ENCODE assay signal across 13 mouse cellular contexts in genomic region chr7:112252065-112252464, GRCm38 (mm10). TPM values are rescaled to one million over a fixed set of nuclear protein-coding genes. Genes with fewer than 3 reads are reported as not detected.
DNase-seq lines count a peak whose midpoint lies in the region; ATAC-seq and TF ChIP-seq lines count a peak whose summit lies in the region.
"Had no signal": no experiment of that assay in that cellular context is flagged by ENCODE, and none has a peak within 500 bp of the region (broad histone marks: within the 10 kb centered on the region; RNA-seq: fewer than 3 reads in every experiment).

No protein-coding gene starts in this region.

- peak overlapping the region; percentile 72 for H3K27ac ChIP-seq in heart, embryonic 13.5 days (replicated peaks)
- H3K27ac ChIP-seq in intestine, postnatal 0 days (ENCODE audit: low read depth, low read length), result peak overlapping the region; percentile 85
- H3K27ac ChIP-seq in hindbrain, embryonic 11.5 days (ENCODE audit: low read depth, low read length), result no peak overlapping the region
- H3K27ac ChIP-seq in midbrain, embryonic 14.5 days (replicated peaks; ENCODE audit: low read depth, low read length), result no peak overlapping the region
- H3K27ac ChIP-seq: embryonic facial prominence, embryonic 12.5 days; forebrain, embryonic 12.5 days; limb, embryonic 13.5 days had no signal

- peak overlapping the region; percentile 67 for H3K9ac ChIP-seq in heart, embryonic 13.5 days
- H3K9ac ChIP-seq in intestine, postnatal 0 days (ENCODE audit: low read depth, low read length), result no peak overlapping the region
- no peak overlapping the region for H3K9ac ChIP-seq in hindbrain, embryonic 11.5 days (ENCODE audit: low read depth, low read length)
- no peak overlapping the region for H3K9ac ChIP-seq in midbrain, embryonic 14.5 days (replicated peaks; ENCODE audit: low read length)
- H3K9ac ChIP-seq: embryonic facial prominence, embryonic 12.5 days; forebrain, embryonic 12.5 days; limb, embryonic 13.5 days had no signal

- no peak for TF ChIP-seq CTCF in intestine, postnatal 0 days (IDR thresholded peaks at IDR 0.05; ENCODE audit: low read depth)

- intact Hi-C loops in heart, postnatal 10 days (cut with DNase I), result no loop called here
- intact Hi-C loops in left cerebral cortex, postnatal 36 days (cut with DNase I), result no loop called here

- H3K4me3 ChIP-seq in heart, embryonic 13.5 days, result no peak overlapping the region
- no peak overlapping the region for H3K4me3 ChIP-seq in intestine, postnatal 0 days (ENCODE audit: low read depth, low read length)
- no peak overlapping the region for H3K4me3 ChIP-seq in hindbrain, embryonic 11.5 days (ENCODE audit: low read depth, low read length)
- no peak overlapping the region for H3K4me3 ChIP-seq in midbrain, embryonic 14.5 days (replicated peaks; ENCODE audit: low read depth, low read length)
- H3K4me3 ChIP-seq: embryonic facial prominence, embryonic 12.5 days; forebrain, embryonic 12.5 days; limb, embryonic 13.5 days had no signal

- no peak overlapping the region for H3K4me2 ChIP-seq in heart, embryonic 13.5 days
- peak overlapping the region; percentile 46 for H3K4me2 ChIP-seq in intestine, postnatal 0 days (replicated peaks; ENCODE audit: low read depth)
- H3K4me2 ChIP-seq in hindbrain, embryonic 11.5 days (replicated peaks; ENCODE audit: low read depth, low read length), result no peak overlapping the region
- no peak overlapping the region for H3K4me2 ChIP-seq in midbrain, embryonic 14.5 days (ENCODE audit: low read length)
- H3K4me2 ChIP-seq: embryonic facial prominence, embryonic 12.5 days; forebrain, embryonic 12.5 days; limb, embryonic 13.5 days had no signal

- no peaks in the 10 kb centered on the region for H3K27me3 ChIP-seq in heart, embryonic 13.5 days (replicated peaks)
- H3K27me3 ChIP-seq in intestine, postnatal 0 days (replicated peaks; ENCODE audit: control insufficient read depth, insufficient read depth, low read length), result no peaks in the 10 kb centered on the region
- no peaks in the 10 kb centered on the region for H3K27me3 ChIP-seq in hindbrain, embryonic 11.5 days (ENCODE audit: control insufficient read depth, insufficient read depth, low read length)
- H3K27me3 ChIP-seq in midbrain, embryonic 14.5 days (ENCODE audit: control insufficient read depth, insufficient read depth, low read length), result no peaks in the 10 kb centered on the region
- H3K27me3 ChIP-seq: embryonic facial prominence, embryonic 12.5 days; limb, embryonic 13.5 days had no signal

- H3K36me3 ChIP-seq in heart, embryonic 13.5 days, result peaks cover 83% of the 10 kb centered on the region
- H3K36me3 ChIP-seq in intestine, postnatal 0 days (ENCODE audit: control insufficient read depth, insufficient read depth), result no peaks in the 10 kb centered on the region
- no peaks in the 10 kb centered on the region for H3K36me3 ChIP-seq in hindbrain, embryonic 11.5 days (ENCODE audit: control insufficient read depth, insufficient read depth, low read length)
- no peaks in the 10 kb centered on the region for H3K36me3 ChIP-seq in midbrain, embryonic 14.5 days (ENCODE audit: control insufficient read depth, insufficient read depth, low read length)
- H3K36me3 ChIP-seq: embryonic facial prominence, embryonic 12.5 days; forebrain, embryonic 12.5 days; limb, embryonic 13.5 days had no signal

- DNase-seq in heart, postnatal 10 days, result no peak
- DNase-seq in Muller cell, postnatal 12 days (ENCODE audit: inconsistent ontology term), result peak; percentile 60
- DNase-seq in kidney, postnatal 36 days, result peak; percentile 72 to 84
- no peak for DNase-seq in left cerebral cortex, postnatal 36 days (ENCODE audit: low spot score in 2 of 2)
- DNase-seq in hindbrain, embryonic 11.5 days (ENCODE audit: low spot score), result no peak
- DNase-seq in midbrain, embryonic 14.5 days, result no peak
- DNase-seq: adrenal gland, postnatal 25 days; cerebellum, adult 18-20 months had no signal

- peaks cover 94% of the 10 kb centered on the region for H3K4me1 ChIP-seq in heart, embryonic 13.5 days
- H3K4me1 ChIP-seq in intestine, postnatal 0 days (replicated peaks; ENCODE audit: control insufficient read depth, insufficient read depth, low read length), result peaks cover 11% of the 10 kb centered on the region
- no peaks in the 10 kb centered on the region for H3K4me1 ChIP-seq in hindbrain, embryonic 11.5 days (replicated peaks; ENCODE audit: control insufficient read depth, insufficient read depth, low read length)
- H3K4me1 ChIP-seq in midbrain, embryonic 14.5 days (ENCODE audit: control insufficient read depth, insufficient read depth, low read length), result no peaks in the 10 kb centered on the region
- H3K4me1 ChIP-seq: forebrain, embryonic 12.5 days had no signal

- WGBS in heart, embryonic 13.5 days, result 51% methylated on average over 5 of the region's 5 CpGs
- WGBS in intestine, postnatal 0 days, result 22% methylated on average over 5 of the region's 5 CpGs
- WGBS in hindbrain, embryonic 11.5 days, result 75% methylated on average over 5 of the region's 5 CpGs
- 86% methylated on average over 5 of the region's 5 CpGs for WGBS in midbrain, embryonic 14.5 days

- H3K9me3 ChIP-seq in heart, embryonic 13.5 days, result no peaks in the 10 kb centered on the region
- no peaks in the 10 kb centered on the region for H3K9me3 ChIP-seq in intestine, postnatal 0 days (ENCODE audit: control insufficient read depth)
- no peaks in the 10 kb centered on the region for H3K9me3 ChIP-seq in hindbrain, embryonic 11.5 days (ENCODE audit: control insufficient read depth, low read length)
- no peaks in the 10 kb centered on the region for H3K9me3 ChIP-seq in midbrain, embryonic 14.5 days (ENCODE audit: control insufficient read depth, low read length)
- H3K9me3 ChIP-seq: embryonic facial prominence, embryonic 12.5 days; forebrain, embryonic 12.5 days; limb, embryonic 13.5 days had no signal

- no peak for ATAC-seq in heart, embryonic 13.5 days (ENCODE audit: extremely low read depth, insufficient number of reproducible peaks, low FRiP score, low TSS enrichment)
- ATAC-seq in intestine, postnatal 0 days, result peak; percentile 98
- ATAC-seq in hindbrain, embryonic 11.5 days (ENCODE audit: low FRiP score), result no peak
- ATAC-seq in midbrain, embryonic 14.5 days (ENCODE audit: low FRiP score, low TSS enrichment), result no peak

RNA-seq across cellular contexts. Expression of gene Mical2, which starts 26.4 kb away (rescaled TPM):
- polyA plus RNA-seq in heart, embryonic 13.5 days (2015; fragmentation: Nextera tagmentation; extraction: Ambion mirVana), result 105 and 109 TPM in 2 replicates
- 100 to 1,000 TPM; 177 to 185 TPM for total RNA-seq in heart, postnatal 10 days (2021)
- 13.0 and 13.6 TPM in 2 replicates for polyA plus RNA-seq in intestine, postnatal 0 days (2015; fragmentation: Nextera tagmentation; extraction: Ambion mirVana)
- 100 to 1,000 TPM; 605 to 619 TPM for total RNA-seq in left cerebral cortex, postnatal 36 days (2021)
- polyA plus RNA-seq in hindbrain, embryonic 11.5 days (2014; fragmentation: Nextera tagmentation; extraction: Ambion mirVana), result 1.2 and 1.7 TPM in 2 replicates
- polyA plus RNA-seq in midbrain, embryonic 14.5 days (2014; fragmentation: Nextera tagmentation; extraction: Ambion mirVana), result 1.6 and 2.1 TPM in 2 replicates

Comparison
In these comparisons a context has a peak if more than half of its experiments do, and no peak if none do; other contexts are left out.
1. H3K27ac ChIP-seq: peak in heart, embryonic 13.5 days (single experiment) and intestine, postnatal 0 days (single experiment); none in hindbrain, embryonic 11.5 days (single experiment) and midbrain, embryonic 14.5 days (single experiment).
2. DNase-seq: peak in Muller cell, postnatal 12 days (single experiment) and kidney, postnatal 36 days (2 of 2); none in heart, postnatal 10 days (0 of 2), left cerebral cortex, postnatal 36 days (0 of 2), hindbrain, embryonic 11.5 days (single experiment) and midbrain, embryonic 14.5 days (single experiment).